Mouse (Mus musculus): ENCODE results near the gene Nt5c3b. TPM values are rescaled to one million over a fixed set of nuclear protein-coding genes. Genes with fewer than 3 reads are reported as not detected.

Nt5c3b gene
- polyA plus RNA-seq, 1 experiment from 2014 or later: 90.2 TPM

DNA sequence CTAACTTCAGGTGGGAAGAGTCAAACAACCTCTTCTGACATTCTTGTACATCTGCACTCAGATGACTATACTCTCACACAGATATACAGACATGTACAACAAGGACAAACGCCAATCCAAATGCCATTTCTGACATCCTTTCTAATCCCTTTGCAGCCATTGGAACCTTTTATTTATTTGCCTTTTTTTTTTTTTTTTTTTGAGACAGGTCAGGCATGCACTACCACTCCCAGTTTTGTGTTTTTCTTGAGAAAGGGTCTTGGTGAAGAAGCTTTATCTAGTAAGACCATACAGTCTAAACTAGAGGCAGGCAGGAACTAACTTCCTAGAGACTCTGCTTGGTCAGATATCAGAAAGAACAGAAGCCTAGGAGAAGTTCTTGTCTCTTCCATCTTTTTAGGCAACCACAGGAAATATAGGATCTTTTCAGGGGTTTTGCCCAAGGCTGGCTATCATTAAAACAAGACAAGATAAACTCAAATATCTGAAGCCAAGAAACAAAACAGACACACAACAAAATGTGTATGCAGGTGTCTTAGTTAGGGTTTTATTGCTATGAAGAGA, 23.7 kb upstream of the Nt5c3b start:
- H3K9ac ChIP-seq: no peak overlapping the region
- H3K36me3 ChIP-seq: peaks cover 15% of the 10 kb centered on the region; the same call in 1 of the 2 replicates
- no peaks in the 10 kb centered on the region for H3K9me3 ChIP-seq (replicated peaks)
- H3K27ac ChIP-seq: no peak overlapping the region
- WGBS: 74% methylated on average over 1 of the region's 1 CpGs
- no peak overlapping the region for H3K4me3 ChIP-seq
- no peak overlapping the region for H3K4me2 ChIP-seq
- ATAC-seq (replicated peaks; ENCODE audit: insufficient number of reproducible peaks, insufficient read depth, low FRiP score, low read depth): no peak
- H3K4me1 ChIP-seq (replicated peaks): peaks cover 6% of the 10 kb centered on the region
- no peaks in the 10 kb centered on the region for H3K27me3 ChIP-seq

DNA sequence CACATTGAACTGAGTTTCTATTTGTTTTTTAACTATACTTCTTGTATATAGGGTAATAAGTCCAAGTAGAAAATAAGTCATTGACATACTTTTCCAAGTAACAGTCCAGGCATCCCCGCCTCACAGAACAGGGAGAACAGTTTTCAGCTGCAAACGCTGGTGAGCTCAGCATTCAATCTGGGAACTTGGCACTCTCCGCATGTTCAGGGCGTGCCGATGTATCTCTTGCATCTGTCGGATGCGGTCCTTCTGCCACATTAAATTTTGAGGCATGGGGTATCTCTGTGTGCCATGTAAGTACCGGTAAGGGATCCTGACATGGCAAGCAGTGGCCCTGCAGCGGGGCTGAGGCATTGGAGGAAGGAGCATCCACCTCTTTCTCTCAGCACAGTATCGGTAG, 21.1 kb upstream of the Nt5c3b start:
- Histone ChIP-seq H3K9me3 (replicated peaks) (no peaks in the 10 kb centered on the region), H3K9ac (no peak overlapping the region), H3K27ac (no peak overlapping the region), H3K4me3 (no peak overlapping the region), H3K4me1 (replicated peaks) (peaks cover 6% of the 10 kb centered on the region), H3K27me3 (no peaks in the 10 kb centered on the region), H3K36me3 (peaks cover 20% of the 10 kb centered on the region), H3K4me2 (no peak overlapping the region)
- ATAC-seq (replicated peaks; ENCODE audit: insufficient number of reproducible peaks, insufficient read depth, low FRiP score, low read depth): no peak
- 87% methylated on average over 10 of the region's 10 CpGs for WGBS

DNA sequence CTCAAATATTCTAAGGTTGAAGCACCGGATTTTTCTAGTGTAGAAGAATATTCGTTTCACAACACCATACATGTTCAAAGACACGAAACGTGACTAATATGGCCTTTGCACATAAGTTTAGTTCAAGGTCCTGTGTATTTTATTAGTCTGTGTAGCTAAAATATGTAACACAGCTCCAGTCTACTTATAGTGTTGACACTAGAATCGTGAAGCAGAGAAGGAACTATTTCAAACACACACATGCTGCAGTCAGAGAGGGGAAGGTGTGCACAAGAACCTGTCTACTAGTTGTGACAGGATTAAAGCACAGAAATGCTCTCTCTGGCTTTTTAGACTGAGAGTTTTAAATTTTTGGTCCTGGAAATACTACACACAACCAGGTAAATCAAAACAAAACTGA, 16.1 kb upstream of the Nt5c3b start:
- 79% methylated on average over 5 of the region's 5 CpGs for WGBS
- Histone ChIP-seq H3K27me3 (no peaks in the 10 kb centered on the region), H3K9ac (no peak overlapping the region), H3K27ac (no peak overlapping the region), H3K9me3 (replicated peaks) (no peaks in the 10 kb centered on the region), H3K36me3 (peaks cover 13% of the 10 kb centered on the region), H3K4me1 (replicated peaks) (no peaks in the 10 kb centered on the region), H3K4me2 (no peak overlapping the region), H3K4me3 (no peak overlapping the region)
- no peak for ATAC-seq (replicated peaks; ENCODE audit: insufficient number of reproducible peaks, insufficient read depth, low FRiP score, low read depth)

DNA sequence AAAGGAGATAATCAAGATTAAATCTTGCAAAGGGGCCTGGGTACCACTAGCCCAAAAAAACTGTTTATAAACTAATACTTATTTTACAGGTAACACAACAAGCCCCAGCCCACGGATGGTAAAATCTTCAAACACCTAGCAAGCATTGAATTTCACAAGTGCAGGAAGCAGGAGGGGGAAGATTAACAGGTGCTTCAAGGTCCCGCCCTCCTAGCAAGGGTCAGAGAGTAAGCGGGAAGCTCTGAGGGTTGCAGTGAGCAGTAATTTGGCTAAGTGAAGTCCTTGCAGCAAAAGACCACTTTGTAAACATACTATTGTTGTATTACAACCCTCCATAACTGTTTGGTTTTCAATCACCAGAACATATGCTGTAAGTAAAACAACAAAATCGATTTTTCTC, 15.6 kb upstream of the Nt5c3b start:
- H3K27me3 ChIP-seq: no peaks in the 10 kb centered on the region
- H3K27ac ChIP-seq: no peak overlapping the region
- no peak overlapping the region for H3K4me2 ChIP-seq
- WGBS: 74% methylated on average over 4 of the region's 4 CpGs
- no peaks in the 10 kb centered on the region for H3K9me3 ChIP-seq (replicated peaks)
- H3K4me1 ChIP-seq (replicated peaks): no peaks in the 10 kb centered on the region
- no peak overlapping the region for H3K9ac ChIP-seq
- ATAC-seq (replicated peaks; ENCODE audit: insufficient number of reproducible peaks, insufficient read depth, low FRiP score, low read depth): no peak
- no peak overlapping the region for H3K4me3 ChIP-seq
- peaks cover 9% of the 10 kb centered on the region; the same call in 1 of the 2 replicates for H3K36me3 ChIP-seq

DNA sequence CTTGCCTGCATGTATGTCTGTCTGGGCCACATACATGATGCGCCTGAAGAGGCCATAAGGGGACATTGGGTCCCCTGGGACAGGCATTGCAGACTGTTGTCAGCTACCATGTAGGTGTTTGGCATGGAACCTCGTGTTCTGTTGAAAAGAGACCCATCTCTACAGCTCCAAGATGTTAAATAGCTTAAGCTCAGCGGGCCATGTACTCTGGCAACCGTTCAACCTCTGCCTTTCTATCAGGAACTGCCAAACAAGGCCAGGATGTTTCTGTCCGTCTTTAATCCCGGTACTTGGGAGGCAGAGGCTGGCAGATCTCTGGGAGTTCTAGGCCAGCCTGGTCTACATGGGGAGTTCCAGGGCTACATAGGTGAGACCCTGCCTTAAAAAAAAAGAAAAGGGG, 1.0 kb upstream of the Nt5c3b start:
- H3K27ac ChIP-seq: no peak overlapping the region
- H3K9me3 ChIP-seq (replicated peaks): no peaks in the 10 kb centered on the region

DNA sequence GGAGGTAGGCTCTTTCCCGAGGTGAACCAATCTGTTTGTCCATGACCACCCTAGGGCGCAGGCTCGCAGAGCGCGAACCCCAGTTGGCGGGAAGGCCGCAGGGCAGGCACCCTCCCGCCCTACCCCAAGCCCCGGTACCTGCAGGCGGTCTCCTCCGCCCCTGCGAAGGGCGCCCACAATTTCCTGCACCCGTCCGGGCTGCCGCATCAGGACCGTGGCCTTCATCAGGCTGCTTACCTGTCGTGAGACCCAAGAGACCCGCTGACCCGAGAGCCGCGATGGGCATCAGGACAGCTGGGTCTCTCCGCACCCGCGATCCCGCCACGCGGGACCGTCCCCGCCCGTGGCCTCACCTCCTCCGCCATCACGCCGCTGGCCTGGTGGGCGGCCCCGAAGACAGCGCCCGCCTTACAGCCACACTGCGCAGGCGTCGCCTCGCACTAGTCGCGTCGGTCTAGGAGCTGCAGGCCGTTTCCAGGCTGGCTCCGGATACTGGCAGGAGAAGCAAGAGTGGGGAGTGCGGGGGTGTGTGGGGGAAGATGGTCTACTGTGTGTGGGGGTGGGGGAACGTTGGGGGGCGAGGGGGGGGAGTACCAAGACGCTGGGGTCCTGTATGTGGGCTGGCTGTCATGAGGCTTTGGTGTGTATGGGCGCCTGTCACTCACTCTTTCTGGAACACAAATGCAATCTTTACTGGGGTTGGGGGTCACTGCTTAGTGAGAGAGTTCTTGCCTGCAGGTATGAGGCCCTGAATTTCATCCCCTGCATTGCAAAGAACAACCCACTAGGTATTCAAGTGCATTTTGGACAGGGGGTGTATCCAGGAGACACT, 701 bp downstream of the Nt5c3b start:
- Histone ChIP-seq H3K4me1 (replicated peaks) (peaks cover 14% of the 10 kb centered on the region), H3K4me2 (peak overlapping the region; percentile 75), H3K27ac (peak overlapping the region; percentile 50), H3K9ac (peak overlapping the region; percentile 81), H3K9me3 (replicated peaks) (no peaks in the 10 kb centered on the region), H3K4me3 (peak overlapping the region; percentile 69), H3K36me3 (peaks cover 16% of the 10 kb centered on the region; the same call in 1 of the 2 replicates), H3K27me3 (no peaks in the 10 kb centered on the region)
- peak; percentile 95 for ATAC-seq (replicated peaks; ENCODE audit: insufficient number of reproducible peaks, insufficient read depth, low FRiP score, low read depth)
- 1% methylated on average over 52 of the region's 52 CpGs for WGBS

More for the DNA sequence above, 1.0 kb upstream of the Nt5c3b start:
- H3K4me1 ChIP-seq (replicated peaks): peaks cover 14% of the 10 kb centered on the region
- peaks cover 3% of the 10 kb centered on the region; the same call in 1 of the 2 replicates for H3K36me3 ChIP-seq
- H3K9ac ChIP-seq: no peak overlapping the region
- no peaks in the 10 kb centered on the region for H3K27me3 ChIP-seq
- H3K4me2 ChIP-seq: no peak overlapping the region
- no peak overlapping the region for H3K4me3 ChIP-seq
- ATAC-seq (replicated peaks; ENCODE audit: insufficient number of reproducible peaks, insufficient read depth, low FRiP score, low read depth): no peak
- WGBS: 86% methylated on average over 6 of the region's 6 CpGs

DNA sequence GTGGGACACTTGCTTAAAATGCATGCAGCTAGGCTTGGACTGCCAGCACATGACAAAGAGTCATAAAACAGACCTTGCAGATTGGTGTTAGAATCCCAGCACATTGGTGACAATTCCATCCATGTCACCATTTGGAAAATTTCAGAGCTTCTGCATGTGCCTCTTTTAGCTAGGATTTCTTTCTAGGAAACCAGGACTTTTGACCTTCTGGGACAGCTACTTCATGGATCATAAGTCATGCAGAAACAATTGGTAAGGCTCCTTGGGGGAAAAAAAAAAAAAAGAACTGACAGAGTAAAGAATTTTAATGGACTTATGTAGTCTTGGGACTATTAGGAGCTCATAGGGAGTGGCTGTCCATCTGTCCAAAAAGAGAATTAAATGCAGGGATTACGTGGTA, 3.7 kb downstream of the Nt5c3b start:
- no peaks in the 10 kb centered on the region for H3K27me3 ChIP-seq
- no peak for ATAC-seq (replicated peaks; ENCODE audit: insufficient number of reproducible peaks, insufficient read depth, low FRiP score, low read depth)
- H3K4me1 ChIP-seq (replicated peaks): peaks cover 14% of the 10 kb centered on the region
- no peak overlapping the region for H3K27ac ChIP-seq
- H3K4me3 ChIP-seq: no peak overlapping the region
- WGBS: 91% methylated on average over 1 of the region's 1 CpGs
- H3K4me2 ChIP-seq: no peak overlapping the region
- no peaks in the 10 kb centered on the region for H3K9me3 ChIP-seq (replicated peaks)
- H3K9ac ChIP-seq: no peak overlapping the region
- peaks cover 22% of the 10 kb centered on the region for H3K36me3 ChIP-seq

DNA sequence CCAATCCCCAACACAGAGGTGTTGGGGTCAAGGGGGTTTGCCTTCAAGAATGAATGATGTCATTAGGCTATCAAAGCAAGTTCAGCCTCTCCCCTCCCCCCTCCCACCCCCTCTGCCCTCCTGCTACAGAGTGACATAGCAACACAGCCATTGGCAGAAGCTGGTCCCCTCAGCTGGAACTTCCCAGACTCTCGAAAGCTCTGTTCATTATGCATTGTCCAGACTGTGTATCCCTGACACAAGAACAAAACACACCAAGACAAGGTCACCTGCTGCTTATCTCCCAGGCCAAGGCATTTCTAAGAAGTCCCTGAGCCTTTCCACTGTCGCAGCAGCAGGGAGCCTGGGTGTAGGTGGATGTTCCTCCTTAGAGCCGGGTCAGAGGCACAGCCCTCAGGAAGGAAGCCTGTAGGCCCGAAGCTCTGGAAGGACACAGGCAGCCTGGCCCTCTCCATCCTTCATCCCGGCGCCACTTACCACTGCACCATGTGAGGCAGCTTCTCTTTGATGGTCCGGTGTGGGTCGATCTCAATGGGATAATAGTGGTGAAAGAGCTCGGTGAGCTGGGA, 5.8 kb downstream of the Nt5c3b start:
- Histone ChIP-seq H3K4me3 (no peak overlapping the region), H3K36me3 (peaks cover 22% of the 10 kb centered on the region), H3K9me3 (replicated peaks) (no peaks in the 10 kb centered on the region), H3K4me1 (replicated peaks) (peaks cover 18% of the 10 kb centered on the region), H3K4me2 (no peak overlapping the region), H3K27me3 (no peaks in the 10 kb centered on the region), H3K27ac (no peak overlapping the region), H3K9ac (no peak overlapping the region)
- 85% methylated on average over 9 of the region's 9 CpGs for WGBS
- ATAC-seq (replicated peaks; ENCODE audit: insufficient number of reproducible peaks, insufficient read depth, low FRiP score, low read depth): no peak

DNA sequence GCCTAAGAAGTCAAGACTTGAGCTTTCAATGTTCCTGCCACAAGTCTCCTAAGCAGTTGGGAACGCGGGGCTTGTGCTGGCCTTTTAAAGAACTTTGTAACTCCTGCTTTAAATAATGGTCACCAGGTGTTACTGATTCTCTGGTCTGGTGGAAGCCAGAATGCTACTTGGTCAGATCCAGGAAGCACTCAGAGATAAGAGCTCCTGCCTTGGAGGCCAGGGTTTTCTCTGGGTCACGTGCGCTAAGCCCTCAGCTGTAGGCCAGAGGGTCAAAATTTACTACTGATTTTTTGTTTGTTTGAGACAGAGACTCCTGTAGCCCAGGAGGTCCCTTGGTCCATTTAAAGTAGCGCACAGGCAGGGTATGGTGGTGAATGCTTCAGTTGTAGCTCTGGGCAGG, 9.6 kb downstream of the Nt5c3b start:
- H3K4me1 ChIP-seq (replicated peaks): peaks cover 37% of the 10 kb centered on the region
- no peaks in the 10 kb centered on the region for H3K27me3 ChIP-seq
- no peak overlapping the region for H3K27ac ChIP-seq
- H3K4me3 ChIP-seq: no peak overlapping the region
- ATAC-seq (replicated peaks; ENCODE audit: insufficient number of reproducible peaks, insufficient read depth, low FRiP score, low read depth): no peak
- WGBS: 77% methylated on average over 5 of the region's 5 CpGs
- peaks cover 16% of the 10 kb centered on the region for H3K36me3 ChIP-seq
- H3K9me3 ChIP-seq (replicated peaks): no peaks in the 10 kb centered on the region
- H3K9ac ChIP-seq: no peak overlapping the region
- no peak overlapping the region for H3K4me2 ChIP-seq

DNA sequence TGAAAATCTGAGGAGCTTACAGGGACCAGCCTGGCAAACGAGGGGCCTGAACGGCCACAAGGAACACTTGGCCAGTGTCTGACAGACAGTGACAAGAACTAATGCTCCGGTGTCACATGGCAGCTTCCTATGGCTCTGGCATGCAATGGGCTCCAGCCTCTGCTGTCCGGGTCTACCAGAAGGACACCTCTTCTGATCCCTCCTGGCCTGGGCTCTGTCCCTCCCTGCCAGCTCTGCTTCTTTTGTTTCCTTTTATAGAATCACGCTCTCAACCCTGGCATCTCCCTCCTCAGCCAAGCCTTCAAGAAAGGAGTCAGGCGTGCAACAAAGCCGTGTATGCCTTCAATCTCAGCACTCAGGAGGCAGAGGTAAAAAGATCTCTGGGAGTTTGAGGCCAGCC, 11.6 kb downstream of the Nt5c3b start:
- Histone ChIP-seq H3K27me3 (no peaks in the 10 kb centered on the region), H3K36me3 (peaks cover 4% of the 10 kb centered on the region), H3K4me2 (no peak overlapping the region), H3K4me3 (no peak overlapping the region), H3K4me1 (replicated peaks) (peaks cover 49% of the 10 kb centered on the region), H3K9ac (no peak overlapping the region), H3K27ac (peak overlapping the region; percentile 82), H3K9me3 (replicated peaks) (no peaks in the 10 kb centered on the region)
- WGBS: 50% methylated on average over 7 of the region's 7 CpGs
- peak; percentile 57; the same call in 1 of the 2 replicates for ATAC-seq (replicated peaks; ENCODE audit: insufficient number of reproducible peaks, insufficient read depth, low FRiP score, low read depth)

DNA sequence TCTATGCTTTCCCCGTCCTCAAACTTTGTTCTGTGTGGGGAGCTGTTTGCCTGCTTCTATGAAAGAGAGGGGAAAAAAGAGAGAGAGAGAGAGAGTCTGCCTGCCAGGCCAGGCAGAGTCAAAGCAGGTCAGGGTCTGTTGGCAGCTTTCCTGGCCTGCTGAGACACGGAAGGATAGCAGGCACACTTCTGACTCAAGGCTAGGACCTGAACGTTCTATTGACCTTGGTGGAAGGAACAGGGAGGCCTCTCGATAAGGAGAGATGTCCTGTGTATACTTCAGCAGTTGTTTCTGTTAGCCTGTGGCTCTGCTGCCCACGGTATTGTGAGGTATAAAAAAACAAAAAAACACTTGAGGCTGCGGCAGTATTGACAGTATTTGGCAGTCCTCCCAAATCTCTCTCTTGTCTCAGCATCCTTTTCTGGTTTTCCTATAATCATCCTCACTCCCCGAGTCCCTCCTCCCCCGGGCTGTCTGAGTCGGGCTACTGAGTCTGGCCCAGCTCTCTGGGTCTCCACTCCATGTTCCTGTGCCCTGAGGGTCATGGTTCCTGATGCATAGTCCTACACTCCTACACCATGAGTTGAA, 12.9 kb downstream of the Nt5c3b start:
- peak overlapping the region; percentile 26; the same call in 1 of the 2 replicates for H3K9ac ChIP-seq
- H3K4me2 ChIP-seq: no peak overlapping the region
- peaks cover 49% of the 10 kb centered on the region for H3K4me1 ChIP-seq (replicated peaks)
- WGBS: 20% methylated on average over 9 of the region's 9 CpGs
- peak overlapping the region; percentile 82 for H3K27ac ChIP-seq
- peak; percentile 56 for ATAC-seq (replicated peaks; ENCODE audit: insufficient number of reproducible peaks, insufficient read depth, low FRiP score, low read depth)
- H3K9me3 ChIP-seq (replicated peaks): no peaks in the 10 kb centered on the region
- 0 out of 2 replicates have a peak, but pooled peaks cover 3% of the 10 kb centered on the region for H3K36me3 ChIP-seq
- no peaks in the 10 kb centered on the region for H3K27me3 ChIP-seq
- no peak overlapping the region for H3K4me3 ChIP-seq

Measured in heart, embryonic 15.5 days (tissue).